ENCODE assay signal across 22 mouse cellular contexts in the genomic region with DNA sequence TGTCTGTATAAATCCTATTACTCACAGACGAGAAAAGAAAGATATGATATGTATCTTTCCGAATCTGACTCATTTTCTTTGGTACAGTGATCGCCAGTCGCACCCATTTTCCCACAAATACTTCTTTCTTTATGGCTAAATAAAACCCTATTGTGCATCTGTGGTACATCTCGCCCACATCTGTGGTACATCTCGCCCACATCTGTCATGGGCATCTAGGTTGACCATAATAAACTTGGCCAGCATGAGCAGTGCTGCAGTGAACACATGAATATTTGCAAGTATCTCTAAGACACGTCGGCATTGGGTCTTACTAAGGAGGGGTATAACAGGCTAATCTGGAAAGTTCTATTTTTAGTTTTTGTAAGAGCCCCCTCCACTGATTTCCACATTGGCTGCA.
"Had no signal": no experiment of that assay in that cellular context is flagged by ENCODE, and none has a peak within 500 bp of the region (broad histone marks: within the 10 kb centered on the region; RNA-seq: fewer than 3 reads in every experiment).

No protein-coding gene starts in this region.

- H3K4me3 ChIP-seq: heart, adult 2 months; heart, embryonic 13.5 days; heart, embryonic 15.5 days; hindbrain, embryonic 10.5 days; hindbrain, embryonic 12.5 days; intestine, embryonic 15.5 days; layer of hippocampus, adult 2 months; limb, embryonic 10.5 days; limb, embryonic 12.5 days had no signal

- H3K4me2 ChIP-seq: heart, embryonic 11.5 days; heart, embryonic 13.5 days; heart, embryonic 15.5 days; hindbrain, embryonic 12.5 days; hindbrain, embryonic 14.5 days; intestine, embryonic 15.5 days; limb, embryonic 12.5 days; liver, embryonic 11.5 days had no signal

- H3K27me3 ChIP-seq: intestine, embryonic 15.5 days had no signal

- DNase-seq: gastrocnemius, postnatal 14 days; gastrocnemius, postnatal 36 days; heart, adult 11 months; heart, adult 2 months; heart, postnatal 4 days; kidney, adult 18-20 months; kidney, adult 8-10 months; kidney, postnatal 10 days; kidney, postnatal 25 days; kidney, postnatal 4 days; liver had no signal

- H3K36me3 ChIP-seq: heart, embryonic 13.5 days; heart, embryonic 15.5 days; hindbrain, embryonic 10.5 days; hindbrain, embryonic 12.5 days; intestine, embryonic 15.5 days; limb, embryonic 10.5 days; limb, embryonic 12.5 days had no signal
